Mouse (Mus musculus): ENCODE measurements around the gene Jmjd1c.

GRCm38 (mm10) chr10:67226543-67226942 is 130.6 kb downstream of the Jmjd1c start:
- TF ChIP-seq CTCF (IDR thresholded peaks at IDR 0.05; ENCODE audit: borderline replicate concordance, control insufficient read depth, extremely low read depth, insufficient read depth, low read length, poor library complexity) (no peak), POLR2A (IDR thresholded peaks at IDR 0.05; ENCODE audit: control insufficient read depth, extremely low read depth, insufficient read depth, low read length, poor library complexity) (no peak)

Measured in thymus, adult 2 months (tissue).